Mouse (Mus musculus): Measurements from ENCODE around the gene Pi16.

Pi16 gene

DNA sequence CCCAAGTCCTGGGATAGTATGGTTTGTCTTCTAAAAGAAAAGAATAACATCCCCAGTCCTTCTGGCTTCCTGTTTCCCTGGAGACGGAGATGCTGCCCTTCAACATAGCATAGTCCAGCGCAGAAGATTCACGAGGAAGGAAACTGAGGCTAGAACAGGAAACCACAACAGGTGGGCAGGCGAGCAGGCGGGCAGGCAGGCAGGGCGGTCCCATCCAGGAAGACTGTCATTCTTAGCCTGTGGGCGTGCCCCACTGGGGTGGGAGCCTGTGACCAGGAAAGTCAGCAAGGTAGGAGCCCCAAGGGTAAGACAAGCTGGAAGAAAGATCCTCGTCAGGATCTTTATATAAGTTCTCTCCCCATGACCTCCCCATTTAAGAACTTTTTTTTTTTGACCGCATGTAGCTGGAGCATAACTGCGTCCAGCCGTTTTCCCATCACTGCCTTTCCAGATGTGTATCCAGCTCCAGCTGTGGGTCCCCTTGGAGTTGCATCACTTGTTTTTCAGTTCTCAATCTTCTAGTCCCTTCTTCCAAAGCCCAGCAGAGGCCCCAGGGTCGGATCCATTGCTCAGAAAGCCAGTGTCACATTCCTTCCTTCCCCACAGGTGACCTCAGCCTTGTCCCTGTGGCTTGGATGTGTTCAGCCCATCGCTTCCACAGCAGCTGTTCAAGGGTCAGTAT, 13.0 kb upstream of the Pi16 start:
- DNase-seq (ENCODE audit: low spot score in 2 of 2) = peak; percentile 22 to 35

DNA sequence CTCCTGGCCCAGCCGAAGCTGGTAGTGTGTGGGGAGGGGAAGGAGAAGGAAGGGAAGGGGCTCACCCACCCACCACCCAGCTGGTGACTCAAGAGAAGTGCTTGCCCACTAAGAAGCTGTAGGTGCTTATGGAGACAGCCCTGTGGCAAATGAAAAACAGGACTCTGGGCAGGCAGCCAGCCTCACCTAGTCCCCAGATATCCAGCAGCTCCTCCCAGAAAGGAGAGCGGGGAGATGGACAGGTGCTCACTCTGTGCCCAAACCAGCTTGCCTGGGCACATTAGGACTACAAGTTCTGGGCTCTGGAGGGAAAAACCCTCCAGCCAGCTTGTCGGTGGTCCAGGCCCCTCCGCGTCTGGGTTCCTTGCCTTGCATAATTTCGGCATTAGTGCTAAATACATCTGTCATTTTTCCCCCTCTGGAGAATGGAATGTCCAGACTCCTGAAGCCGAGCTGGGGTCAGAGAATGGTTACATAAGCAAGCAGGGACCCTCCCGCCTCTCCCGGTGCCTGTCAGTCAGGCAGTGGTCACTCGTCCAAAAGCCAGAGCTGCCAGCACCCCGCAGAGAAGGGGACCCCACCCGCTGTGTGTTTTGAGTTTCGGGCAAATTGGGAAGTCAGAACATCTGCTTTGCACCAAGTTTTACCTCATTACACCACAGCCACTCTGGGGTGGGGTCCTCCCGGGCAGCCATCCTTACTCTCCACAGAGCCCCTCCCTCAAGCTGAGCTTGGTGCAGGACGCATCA, 12.2 kb upstream of the Pi16 start:
- peak in 1 of 2 experiments; percentile 14 for DNase-seq (ENCODE audit: low spot score in 2 of 2)

DNA sequence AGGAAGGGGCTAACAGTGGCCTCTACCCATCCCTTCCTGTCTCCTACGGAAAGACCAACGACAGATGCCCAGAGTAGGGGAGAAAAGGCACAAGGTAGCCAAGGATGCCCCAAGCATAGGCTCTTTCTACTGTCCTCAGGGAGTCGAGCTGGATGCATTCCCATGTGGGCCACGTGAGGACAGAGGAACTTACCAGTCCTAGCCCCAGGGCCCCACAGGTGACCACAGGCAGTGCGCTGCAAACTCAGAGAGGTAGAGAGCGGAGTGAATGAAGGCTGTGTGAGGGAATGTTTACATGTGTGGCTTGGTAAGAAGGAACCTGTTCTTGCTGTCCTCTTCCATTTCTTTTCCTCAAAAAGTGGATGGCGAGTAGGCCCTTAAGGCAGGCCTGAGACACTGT, 11.6 kb upstream of the Pi16 start:
- DNase-seq (ENCODE audit: low spot score in 2 of 2) = no peak

DNA sequence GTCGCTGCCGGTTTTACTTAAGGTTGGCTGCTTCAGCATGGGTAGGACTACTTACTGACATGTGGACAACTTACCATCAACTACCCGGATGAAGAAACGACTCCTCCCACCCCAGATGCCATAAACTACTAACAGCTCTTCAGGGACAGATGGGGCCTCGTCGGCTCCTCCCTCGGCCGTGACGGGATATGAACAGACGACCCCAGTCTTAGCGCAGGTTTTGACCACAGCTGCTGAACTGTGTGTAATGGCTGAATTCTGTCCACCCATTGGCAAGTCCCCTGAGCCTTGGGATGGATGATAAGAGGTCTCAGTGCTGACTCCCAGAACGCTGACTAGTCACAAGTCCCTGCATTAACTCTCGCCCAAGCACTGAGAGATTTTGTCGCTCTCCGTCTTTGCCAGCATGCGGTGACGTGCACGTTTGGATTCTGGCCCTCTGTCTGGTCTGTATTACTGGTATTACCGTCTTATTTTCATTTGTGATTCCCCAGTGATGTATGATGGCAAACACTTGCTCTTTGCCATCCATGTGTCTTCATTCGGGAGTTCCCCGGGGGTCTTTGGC, 7.3 kb upstream of the Pi16 start:
- no peak for DNase-seq (ENCODE audit: low spot score in 2 of 2)

DNA sequence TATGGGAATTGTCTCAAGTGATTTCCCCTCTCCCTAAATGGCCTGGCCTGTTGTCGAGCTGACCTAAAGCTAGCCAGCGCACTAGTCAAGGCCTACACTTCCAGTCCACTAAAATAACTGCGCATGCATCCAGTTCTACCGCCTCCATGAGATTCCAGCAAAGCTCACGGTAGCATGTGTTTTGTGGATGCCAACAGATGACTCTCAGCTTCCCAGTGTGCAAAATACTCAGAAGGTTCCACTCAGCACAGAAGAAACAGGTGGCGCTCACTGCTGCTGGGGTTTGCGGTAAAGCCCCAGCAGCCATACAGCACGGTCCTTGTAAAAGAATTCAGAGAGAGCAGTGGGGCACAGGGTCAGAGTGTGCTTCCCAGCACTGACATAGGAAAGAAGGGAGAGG, 5.9 kb upstream of the Pi16 start:
- no peak for DNase-seq (ENCODE audit: low spot score in 2 of 2)

DNA sequence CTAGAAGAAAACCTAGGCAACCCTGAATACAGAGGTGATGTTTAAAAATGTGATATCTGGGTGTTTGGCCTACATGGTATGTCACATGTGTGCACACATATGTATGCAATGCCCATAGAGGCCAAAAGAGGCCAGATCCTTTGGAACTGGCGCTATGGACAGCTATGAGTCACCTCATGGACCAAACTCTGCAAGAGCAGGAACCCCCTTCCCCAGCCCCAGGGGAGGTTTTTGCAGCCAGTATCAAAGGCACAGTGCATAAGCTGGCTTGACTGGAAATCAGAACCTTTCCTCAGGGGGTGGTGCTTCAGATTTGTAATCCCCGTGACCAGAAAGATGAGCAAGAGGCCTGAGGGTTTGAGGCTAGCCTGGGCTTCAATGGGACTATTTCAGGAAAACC, 5.4 kb upstream of the Pi16 start:
- DNase-seq (ENCODE audit: low spot score in 2 of 2) = no peak

DNA sequence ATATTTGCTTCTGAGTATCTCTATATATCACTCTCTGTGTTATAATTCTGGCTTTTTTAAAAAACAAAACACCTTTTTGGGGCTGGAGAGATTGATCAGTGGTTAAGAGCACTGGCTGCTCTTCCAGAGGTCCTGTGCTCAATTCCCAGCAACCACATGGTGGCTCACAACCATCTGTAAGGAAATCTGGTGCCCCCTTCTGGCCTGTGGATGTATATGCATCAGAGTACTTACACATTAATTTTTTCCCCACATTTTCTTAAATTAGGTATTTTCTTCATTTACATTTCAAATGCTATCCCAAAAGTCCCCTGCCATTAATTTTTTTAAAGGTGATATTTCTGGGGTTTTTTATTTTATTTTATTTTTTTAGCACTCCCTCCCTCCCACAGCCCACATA, 4.2 kb upstream of the Pi16 start:
- DNase-seq (ENCODE audit: low spot score in 2 of 2) = no peak

DNA sequence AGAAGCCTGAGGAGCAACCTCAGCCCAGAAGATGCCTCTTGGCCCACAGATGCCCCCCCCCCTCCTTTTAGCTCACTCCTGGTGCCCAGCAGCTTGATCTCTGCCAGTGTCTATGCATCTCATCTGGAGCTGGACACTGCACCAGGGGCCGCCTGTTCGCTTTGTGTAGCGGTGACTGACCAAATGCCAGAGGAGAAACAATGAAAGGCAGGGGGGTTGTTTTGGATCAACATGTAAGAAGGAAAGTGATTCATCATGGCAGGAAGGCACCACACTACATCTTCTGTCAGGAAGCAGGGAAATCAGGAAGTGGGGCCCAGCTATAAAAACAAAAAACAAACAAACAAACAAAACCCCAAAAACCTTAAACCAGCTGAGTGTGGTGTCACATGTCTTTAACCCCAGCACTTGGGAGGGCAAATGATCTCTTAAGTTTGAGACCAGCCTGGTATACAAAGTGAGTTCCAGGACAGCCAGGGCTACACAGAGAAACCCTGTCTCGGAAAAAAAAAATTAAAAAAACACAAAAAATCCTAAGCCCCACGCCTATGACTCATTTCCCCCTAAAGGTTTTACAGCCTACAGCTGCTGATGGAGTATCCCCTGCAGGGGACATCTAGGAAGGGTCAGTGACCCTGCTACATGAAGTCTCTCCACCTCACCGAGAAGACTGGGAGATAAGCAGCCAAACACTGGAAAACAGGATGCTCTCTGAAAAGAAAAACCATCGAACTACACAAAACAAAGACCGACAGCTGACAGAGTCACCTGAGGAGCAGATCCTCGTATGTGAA, 1.6 kb upstream of the Pi16 start:
- DNase-seq (ENCODE audit: low spot score in 2 of 2) = no peak

DNA sequence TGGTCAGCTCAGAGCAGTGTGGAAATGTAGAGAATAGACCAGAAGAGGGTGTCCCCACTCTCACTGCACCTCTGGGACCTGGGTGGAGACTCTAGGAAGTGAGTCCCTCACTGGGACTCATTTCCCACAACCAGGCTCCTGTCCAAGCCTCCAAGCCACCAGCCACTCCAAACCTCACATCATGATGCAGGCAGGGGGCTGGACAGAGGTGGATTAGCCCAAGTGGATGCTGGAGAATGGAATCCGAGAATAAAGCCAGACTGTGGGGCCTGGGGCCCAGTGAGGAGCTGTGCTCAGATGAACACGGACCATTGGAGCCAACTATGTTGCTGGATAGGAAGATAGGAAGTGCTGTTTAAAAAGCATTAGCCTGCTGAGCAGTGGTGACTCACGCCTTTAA, 589 bp upstream of the Pi16 start:
- no peak for DNase-seq (ENCODE audit: low spot score in 2 of 2)

DNA sequence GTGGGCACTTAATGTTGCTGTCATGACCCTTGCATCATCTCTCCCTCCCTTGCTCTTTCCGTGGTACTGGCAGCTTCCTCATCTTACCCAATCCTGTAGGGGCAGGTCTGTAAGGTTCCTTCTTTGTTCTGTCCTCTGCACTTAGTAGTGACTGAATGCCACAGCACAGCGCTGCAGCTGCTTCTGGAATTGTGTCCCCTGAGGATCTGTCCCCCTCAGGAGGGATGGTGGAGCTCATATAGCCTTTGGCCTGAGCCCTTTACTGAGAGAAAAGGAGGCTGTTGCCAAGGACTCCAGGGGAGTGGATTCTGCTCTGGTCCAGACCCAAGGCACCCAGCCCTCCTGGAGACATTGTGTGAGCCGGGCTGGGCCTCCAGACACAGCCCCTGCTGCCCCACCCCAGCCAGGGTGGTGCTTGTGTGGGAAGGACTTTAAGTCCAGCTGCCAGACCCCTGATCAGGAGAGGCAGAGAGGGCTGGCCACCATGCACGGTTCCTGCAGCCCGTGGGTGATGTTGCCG, 1.3 kb downstream of the Pi16 start:
- DNase-seq (ENCODE audit: low spot score in 2 of 2) = no peak

DNA sequence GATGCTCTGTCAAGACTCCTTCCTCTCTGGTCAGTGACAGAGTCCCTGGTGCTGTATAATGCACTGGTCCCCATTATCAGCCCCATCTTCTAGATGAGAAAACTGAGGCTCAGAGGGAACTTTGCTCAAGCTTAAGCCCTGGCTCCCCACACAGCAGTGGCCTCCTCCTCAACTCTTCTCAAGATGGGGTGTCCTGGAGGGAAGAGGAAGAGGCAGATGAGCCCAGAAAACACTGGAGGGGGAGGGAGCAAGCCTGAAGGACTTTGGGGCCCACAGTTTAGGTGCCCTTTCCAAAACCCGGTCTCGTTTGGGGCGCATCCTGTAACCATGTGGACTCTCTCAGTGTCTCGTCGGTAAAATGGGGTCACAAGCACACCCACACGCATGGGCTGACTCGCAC, 2.0 kb downstream of the Pi16 start:
- no peak for DNase-seq (ENCODE audit: low spot score in 2 of 2)

DNA sequence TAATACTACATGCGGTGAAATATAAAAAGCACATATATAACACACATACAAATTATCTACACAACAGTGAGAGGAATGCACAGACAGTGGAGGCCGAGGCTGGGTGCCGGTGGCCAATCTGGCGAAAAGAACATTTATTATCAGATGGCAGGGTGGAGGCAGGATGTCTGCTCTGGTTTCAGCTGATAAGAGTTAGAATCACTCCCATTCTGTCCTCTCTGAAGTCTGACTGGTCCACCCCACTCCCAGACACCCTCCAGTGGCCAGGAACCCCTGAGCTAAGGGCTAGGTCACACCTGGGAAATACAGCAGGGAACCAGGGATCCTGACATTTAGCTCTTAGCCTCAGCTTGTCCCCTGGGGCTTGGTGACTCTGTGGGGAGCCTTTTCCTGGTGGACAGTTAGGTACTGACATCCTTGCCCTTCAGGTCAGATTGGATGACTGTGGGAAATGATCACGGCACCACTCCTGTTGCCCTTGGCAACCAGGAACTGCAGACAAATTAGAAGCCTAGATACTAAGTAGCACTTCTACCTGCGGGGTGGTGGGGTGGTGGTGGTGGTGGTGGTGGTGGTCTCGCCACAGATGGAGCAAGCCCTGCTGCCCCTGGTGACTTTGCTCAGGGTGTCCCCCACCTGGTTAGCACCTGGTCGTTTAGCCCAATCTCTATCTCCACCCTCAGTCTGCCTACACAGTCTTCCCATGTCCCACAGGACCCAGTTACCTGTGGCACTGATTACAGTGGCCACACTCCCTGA, 2.6 kb downstream of the Pi16 start:
- no peak for DNase-seq (ENCODE audit: low spot score in 2 of 2)

DNA sequence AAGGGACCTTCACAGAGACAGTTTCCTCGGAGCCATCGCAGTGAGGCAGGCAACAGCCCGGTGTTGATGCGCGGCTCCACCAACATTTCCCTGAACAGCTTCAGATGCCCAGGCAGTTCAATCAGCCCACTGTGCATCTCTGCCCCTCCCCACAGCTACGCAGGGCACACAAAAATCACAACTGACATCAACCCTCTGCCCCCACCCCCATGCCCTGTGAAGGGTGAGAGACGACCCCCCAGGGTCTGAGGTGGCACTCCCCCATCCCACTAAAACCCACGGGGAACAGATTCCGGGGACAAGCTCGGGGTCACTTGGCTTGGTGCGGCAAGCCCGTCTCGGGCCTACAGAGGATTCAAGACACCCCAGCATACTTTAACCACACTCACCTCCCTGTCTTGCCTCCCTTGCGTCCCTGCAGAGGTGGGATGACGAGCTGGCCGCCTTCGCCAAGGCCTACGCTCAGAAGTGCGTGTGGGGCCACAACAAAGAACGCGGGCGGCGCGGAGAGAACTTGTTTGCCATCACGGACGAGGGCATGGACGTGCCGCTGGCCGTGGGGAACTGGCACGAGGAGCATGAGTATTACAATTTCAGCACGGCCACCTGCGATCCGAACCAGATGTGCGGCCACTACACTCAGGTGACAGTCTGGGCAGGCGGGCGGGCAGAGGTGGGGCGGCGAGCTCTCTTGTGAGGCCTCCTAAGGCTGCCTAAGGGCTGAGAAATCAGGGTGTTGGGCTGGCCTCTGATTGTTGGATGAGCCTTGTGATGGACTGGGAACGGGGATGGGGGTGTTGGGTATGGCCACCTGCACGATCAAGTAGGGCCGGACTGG, 4.5 kb downstream of the Pi16 start:
- no peak for DNase-seq (ENCODE audit: low spot score in 2 of 2)

DNA sequence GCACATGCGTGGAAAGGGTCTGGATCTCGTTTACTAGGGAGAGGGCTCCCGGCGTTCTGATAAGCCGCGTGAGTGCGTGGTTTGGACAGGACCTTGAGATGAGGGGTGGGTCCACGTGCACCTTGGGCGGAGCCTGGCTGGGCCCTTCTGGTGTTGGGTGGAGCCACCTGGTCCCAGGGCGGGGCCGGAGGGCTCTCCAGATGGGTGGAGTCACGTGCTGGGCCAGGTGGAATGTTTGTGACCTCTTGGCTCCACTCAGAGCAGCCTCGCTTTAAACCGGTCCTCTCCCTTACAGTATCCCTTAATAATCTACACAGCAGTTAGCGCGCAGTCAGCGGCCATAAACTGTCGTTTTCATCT, 5.1 kb downstream of the Pi16 start:
- no peak for DNase-seq (ENCODE audit: low spot score in 2 of 2)

DNA sequence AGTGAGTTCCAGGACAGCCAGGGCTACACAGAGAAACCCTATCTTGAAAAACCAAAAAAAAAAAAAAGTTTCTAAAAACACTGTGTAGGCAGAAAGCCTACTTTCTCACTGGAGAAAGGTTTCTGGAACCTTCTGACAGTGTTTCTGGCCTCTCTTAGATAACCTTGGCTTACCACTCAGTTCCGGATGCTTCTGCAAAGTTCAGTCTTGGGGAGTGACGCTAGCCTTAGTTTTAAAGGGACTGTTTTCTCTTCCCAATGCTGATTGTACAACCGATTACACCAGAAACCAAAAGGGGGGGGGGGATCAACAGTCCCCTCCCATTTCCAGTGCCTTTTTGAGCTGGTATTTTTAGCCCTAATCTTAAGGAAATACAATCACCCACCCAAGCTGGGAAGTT, 6.1 kb downstream of the Pi16 start:
- no peak for DNase-seq (ENCODE audit: low spot score in 2 of 2)

DNA sequence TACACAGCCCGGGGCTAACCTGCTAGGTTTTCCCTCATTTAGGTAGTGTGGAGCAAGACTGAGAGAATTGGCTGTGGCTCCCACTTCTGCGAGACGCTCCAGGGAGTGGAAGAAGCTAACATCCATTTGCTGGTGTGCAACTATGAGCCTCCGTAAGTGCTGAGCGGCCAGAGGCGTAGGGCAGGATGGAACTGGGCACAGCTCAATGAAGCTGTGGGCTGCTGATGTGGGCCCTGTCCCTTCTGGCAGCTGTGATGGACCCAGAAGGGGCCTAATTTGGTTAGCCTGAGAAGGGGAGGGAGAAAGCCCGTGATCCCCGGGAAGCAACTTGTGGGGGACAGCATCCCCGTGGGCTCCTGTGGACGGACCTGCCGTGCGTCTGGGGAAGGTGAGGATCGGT, 8.4 kb downstream of the Pi16 start:
- DNase-seq (ENCODE audit: low spot score in 2 of 2) = no peak

DNA sequence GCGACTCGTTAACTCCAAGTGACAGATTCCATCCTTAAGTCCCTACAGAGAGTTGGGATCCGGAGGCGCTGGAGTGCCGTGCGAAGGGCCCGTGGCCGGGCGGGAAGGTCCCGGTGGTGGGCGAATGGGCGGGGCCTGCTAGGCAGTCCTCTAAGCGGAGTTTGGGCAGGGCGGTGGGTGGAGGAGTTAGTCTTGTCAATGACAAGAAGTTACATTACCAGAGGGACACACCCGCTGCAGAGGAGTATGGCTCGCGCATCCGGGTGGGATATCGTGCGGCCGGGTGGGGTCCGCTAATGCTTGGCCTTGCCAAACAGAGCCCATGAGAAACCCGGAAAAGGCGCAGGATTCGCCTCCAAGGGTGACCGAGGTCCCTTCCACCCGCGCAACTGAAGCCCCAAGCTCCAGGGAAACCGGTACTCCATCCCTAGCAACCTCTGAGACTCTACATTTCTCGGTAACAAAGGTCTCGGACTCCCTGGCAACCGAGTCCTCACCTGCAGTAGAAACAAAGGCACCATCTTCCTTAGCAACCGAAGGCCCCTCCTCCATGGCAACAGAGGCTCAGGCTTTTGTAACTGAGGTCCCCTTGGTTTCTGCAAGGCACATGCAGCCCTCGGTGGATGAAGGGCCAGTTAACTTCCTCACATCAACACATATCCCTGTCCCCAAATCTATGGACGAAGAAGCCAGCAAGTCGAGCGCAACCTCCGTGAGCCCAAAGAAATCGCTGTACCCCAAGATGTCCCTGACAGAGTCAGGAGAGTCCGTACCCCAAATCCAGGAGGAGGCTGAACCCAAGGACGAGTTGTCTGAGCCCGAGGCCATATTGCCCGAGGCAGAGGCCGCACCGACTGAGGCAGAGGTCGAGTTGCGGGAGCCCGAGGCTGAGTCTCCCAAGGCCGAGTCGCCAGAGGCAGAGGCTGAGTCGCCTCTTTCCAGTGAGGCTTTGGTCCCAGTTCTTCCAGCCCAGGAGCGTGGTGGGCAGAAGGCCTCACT, 9.3 kb downstream of the Pi16 start:
- no peak for DNase-seq (ENCODE audit: low spot score in 2 of 2)

DNA sequence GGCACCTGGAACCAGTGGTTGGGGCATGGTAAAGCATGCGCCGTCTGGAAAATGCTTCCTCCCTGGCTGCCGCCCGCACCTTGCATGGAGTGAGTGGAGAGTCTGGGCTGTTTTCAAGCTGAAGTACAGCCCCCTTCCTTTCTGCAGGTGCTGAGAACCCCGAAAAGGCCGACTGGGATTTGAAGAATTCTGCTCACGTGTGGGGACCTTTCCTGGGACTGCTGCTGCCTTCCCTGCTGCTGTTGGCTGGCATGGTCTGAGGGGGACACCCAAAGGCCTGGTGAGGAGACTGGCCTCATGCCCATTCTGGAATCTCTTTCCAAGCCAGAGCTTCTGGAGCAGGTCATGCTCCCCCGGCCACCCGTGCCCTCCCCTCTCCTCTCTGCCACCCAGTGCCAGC, 10.2 kb downstream of the Pi16 start:
- no peak for DNase-seq (ENCODE audit: low spot score in 2 of 2)

DNA sequence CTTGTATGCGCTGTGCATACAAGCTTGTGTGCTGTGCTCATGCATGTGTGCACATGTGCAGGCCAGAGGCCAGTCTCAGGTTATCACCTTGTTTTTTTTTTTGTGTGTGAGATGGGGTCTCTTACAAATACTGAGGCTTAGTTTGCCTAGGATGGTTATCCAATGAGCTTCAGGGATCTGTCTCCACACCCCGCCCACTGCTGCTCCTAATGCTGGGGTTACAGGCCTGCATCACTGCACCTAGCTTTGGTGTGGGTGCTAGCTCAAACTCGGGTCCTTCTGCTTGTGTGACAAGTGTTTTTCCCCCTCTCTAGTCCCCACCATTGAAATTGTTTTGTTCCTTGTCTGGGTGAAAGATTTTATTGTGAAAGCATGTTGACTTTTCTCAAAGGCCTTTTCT, 12.7 kb downstream of the Pi16 start:
- no peak for DNase-seq (ENCODE audit: low spot score in 2 of 2)
